8 mouse cellular contexts compared by ENCODE assay signal in the genomic region with DNA sequence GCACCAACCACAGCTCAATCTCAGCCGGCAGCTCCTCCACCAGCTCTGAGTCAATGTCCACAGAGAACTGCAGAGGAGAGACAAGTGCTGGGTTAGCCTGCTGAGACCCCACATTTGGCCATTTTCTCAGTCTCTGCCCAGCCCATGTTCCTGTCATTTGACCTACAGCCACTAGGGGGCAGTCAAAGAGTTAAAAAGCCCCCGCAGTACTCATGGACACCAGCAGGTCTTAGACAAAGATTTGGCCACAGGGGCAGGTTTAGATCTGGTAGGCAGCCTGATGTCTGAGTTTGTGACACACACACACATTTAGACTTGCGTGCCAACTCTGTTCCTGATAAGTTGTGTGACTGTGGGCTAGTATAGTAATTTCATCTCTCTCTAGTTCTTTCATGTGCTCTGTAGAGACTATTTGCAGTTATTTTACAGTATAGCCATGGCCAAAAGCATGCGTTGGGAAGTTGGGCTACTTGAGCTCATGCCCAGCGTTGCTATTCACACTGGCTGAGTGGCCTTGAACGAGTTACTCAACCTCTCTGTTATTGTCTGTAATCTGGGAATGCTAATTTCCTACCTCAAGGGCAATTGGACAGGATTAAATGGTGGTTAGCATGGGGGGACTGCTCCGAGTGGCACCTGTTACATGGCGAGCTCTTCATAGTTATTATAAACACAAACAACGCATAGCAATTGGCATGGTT. TPM values are rescaled to one million over a fixed set of nuclear protein-coding genes. Genes with fewer than 3 reads are reported as not detected.
DNase-seq lines count a peak whose midpoint lies in the region; ATAC-seq and TF ChIP-seq lines count a peak whose summit lies in the region.

No protein-coding gene starts in this region.

- no peak overlapping the region for H3K4me3 ChIP-seq in kidney, embryonic 15.5 days (replicated peaks)
- H3K4me3 ChIP-seq in MEL (ENCODE audit: control insufficient read depth in 1 of 2, insufficient read depth in 1 of 2, low read depth in 2 of 2, low read length in 2 of 2) = no peak overlapping the region
- no peak overlapping the region for H3K4me3 ChIP-seq in cerebellum, adult 2 months (replicated peaks; ENCODE audit: insufficient read depth, low read depth, low read length)
- H3K4me3 ChIP-seq in forebrain, postnatal 0 days (ENCODE audit: low read depth, low read length) = no peak overlapping the region
- H3K4me3 ChIP-seq in thymus, adult 2 months (ENCODE audit: control insufficient read depth, insufficient read depth, low read length) = no peak overlapping the region

- no peak overlapping the region for H3K27ac ChIP-seq in kidney, embryonic 15.5 days
- no peak overlapping the region for H3K27ac ChIP-seq in MEL (ENCODE audit: control insufficient read depth, low read depth, low read length)
- no peak overlapping the region for H3K27ac ChIP-seq in cerebellum, adult 2 months (ENCODE audit: insufficient read depth, low read length)
- no peak overlapping the region for H3K27ac ChIP-seq in forebrain, postnatal 0 days (ENCODE audit: low read depth, low read length)
- no peak overlapping the region for H3K27ac ChIP-seq in thymus, adult 2 months (ENCODE audit: control insufficient read depth, insufficient read depth, low read length)

- no peak for TF ChIP-seq EP300 in MEL (IDR thresholded peaks at IDR 0.05; ENCODE audit: low read depth in 1 of 2, low read length in 2 of 2)

- peak; percentile 62 for DNase-seq in kidney, adult 18-20 months
- DNase-seq in MEL (ENCODE audit: low read depth, low spot score) = peak; percentile 82
- DNase-seq in cerebellum, adult 2 months = peak; percentile 67 to 71
- peak; percentile 76 for DNase-seq in forebrain, postnatal 0 days
- DNase-seq in kidney, postnatal 25 days = peak; percentile 55 to 65
- DNase-seq in thymus, adult 2 months = peak; percentile 56

- peaks cover 27% of the 10 kb centered on the region; the same call in 1 of the 2 replicates for H3K36me3 ChIP-seq in kidney, embryonic 15.5 days
- H3K36me3 ChIP-seq in MEL (ENCODE audit: control insufficient read depth in 1 of 2, insufficient read depth in 2 of 2, low read length in 2 of 2) = no peaks in the 10 kb centered on the region
- peaks cover 11% of the 10 kb centered on the region; the same call in 1 of the 2 replicates for H3K36me3 ChIP-seq in forebrain, postnatal 0 days (ENCODE audit: insufficient read depth)
- H3K36me3 ChIP-seq in thymus, adult 2 months (ENCODE audit: control insufficient read depth, insufficient read depth, low read length) = no peaks in the 10 kb centered on the region

- no peak overlapping the region for H3K9ac ChIP-seq in kidney, embryonic 15.5 days
- no peak overlapping the region for H3K9ac ChIP-seq in MEL (ENCODE audit: control insufficient read depth, low read depth, low read length, poor library complexity, severe bottlenecking)
- H3K9ac ChIP-seq in forebrain, postnatal 0 days = no peak overlapping the region

- WGBS in kidney, embryonic 15.5 days = 61% methylated on average over 9 of the region's 9 CpGs
- 50% methylated on average over 9 of the region's 9 CpGs for WGBS in cerebellum, adult 2 months
- 49% methylated on average over 9 of the region's 9 CpGs for WGBS in forebrain, postnatal 0 days
- WGBS in thymus, adult 2 months = 59% methylated on average over 9 of the region's 9 CpGs

- H3K79me2 ChIP-seq in MEL (ENCODE audit: control insufficient read depth, insufficient read depth, low read length, poor library complexity) = no peaks in the 10 kb centered on the region

- H3K9me3 ChIP-seq in kidney, embryonic 15.5 days (replicated peaks) = no peaks in the 10 kb centered on the region
- H3K9me3 ChIP-seq in MEL (replicated peaks; ENCODE audit: insufficient read depth, low read length) = no peaks in the 10 kb centered on the region
- H3K9me3 ChIP-seq in forebrain, postnatal 0 days (ENCODE audit: low read length) = no peaks in the 10 kb centered on the region

- peaks cover 13% of the 10 kb centered on the region for H3K4me1 ChIP-seq in kidney, embryonic 15.5 days
- H3K4me1 ChIP-seq in MEL (ENCODE audit: control insufficient read depth in 1 of 2, insufficient read depth in 2 of 2, low read length in 2 of 2) = no peaks in the 10 kb centered on the region
- no peaks in the 10 kb centered on the region for H3K4me1 ChIP-seq in cerebellum, adult 2 months (ENCODE audit: control insufficient read depth, insufficient read depth, low read length)
- H3K4me1 ChIP-seq in forebrain, postnatal 0 days (ENCODE audit: insufficient read depth) = no peaks in the 10 kb centered on the region
- H3K4me1 ChIP-seq in thymus, adult 2 months (replicated peaks; ENCODE audit: control insufficient read depth, insufficient read depth, low read length) = no peaks in the 10 kb centered on the region; the same call in 1 of the 2 replicates

- H3K27me3 ChIP-seq in kidney, embryonic 15.5 days = no peaks in the 10 kb centered on the region
- H3K27me3 ChIP-seq in MEL (ENCODE audit: control insufficient read depth in 1 of 2, insufficient read depth in 2 of 2, low read length in 2 of 2) = peaks cover 21 to 33% of the 10 kb centered on the region in 2 experiments
- H3K27me3 ChIP-seq in cerebellum, adult 2 months (ENCODE audit: control insufficient read depth, insufficient read depth, low read length) = no peaks in the 10 kb centered on the region
- no peaks in the 10 kb centered on the region for H3K27me3 ChIP-seq in forebrain, postnatal 0 days (ENCODE audit: insufficient read depth, low read length)
- no peaks in the 10 kb centered on the region for H3K27me3 ChIP-seq in thymus, adult 2 months (ENCODE audit: control insufficient read depth, insufficient read depth, low read length)

- TF ChIP-seq RAD21 in MEL (IDR thresholded peaks at IDR 0.05; ENCODE audit: low read depth, low read length) = peak; percentile 78

- TF ChIP-seq CTCF in MEL (IDR thresholded peaks at IDR 0.05 in 2 of 3, conservative IDR thresholded peaks at IDR 0.05 in 1 of 3; ENCODE audit: control insufficient read depth in 1 of 3, insufficient read depth in 1 of 3, low read depth in 2 of 3, low read length in 3 of 3, poor library complexity in 1 of 3, severe bottlenecking in 1 of 3) = peak; percentile 83 to 95 (median 88)
- TF ChIP-seq CTCF in cerebellum, adult 2 months (IDR thresholded peaks at IDR 0.05; ENCODE audit: borderline replicate concordance, insufficient read depth, low read depth, low read length) = peak; percentile 87
- peak; percentile 95 for TF ChIP-seq CTCF in forebrain, postnatal 0 days (IDR thresholded peaks at IDR 0.05; ENCODE audit: low read depth)
- peak; percentile 30; the same call in 1 of the 2 replicates for TF ChIP-seq CTCF in thymus, adult 2 months (IDR thresholded peaks at IDR 0.05; ENCODE audit: borderline replicate concordance, control insufficient read depth, extremely low read depth, insufficient read depth, low read length, poor library complexity)

- no peak overlapping the region for H3K4me2 ChIP-seq in kidney, embryonic 15.5 days
- H3K4me2 ChIP-seq in forebrain, postnatal 0 days (ENCODE audit: low read depth) = no peak overlapping the region

- no peak for ATAC-seq in kidney, embryonic 15.5 days (replicated peaks; ENCODE audit: low FRiP score)
- ATAC-seq in forebrain, postnatal 0 days = peak; percentile 71
- ATAC-seq in megakaryocyte progenitor cell, adult 5-6 weeks (replicated peaks; ENCODE audit: poor library complexity) = peak; percentile 92

- no peak for TF ChIP-seq POLR2A in MEL (IDR thresholded peaks at IDR 0.05; ENCODE audit: control insufficient read depth in 1 of 2, insufficient read depth in 1 of 2, low read depth in 1 of 2, low read length in 2 of 2, poor library complexity in 1 of 2)
- TF ChIP-seq POLR2A in cerebellum, adult 2 months (IDR thresholded peaks at IDR 0.05; ENCODE audit: borderline replicate concordance, insufficient read depth, low read length) = no peak
- TF ChIP-seq POLR2A in thymus, adult 2 months (IDR thresholded peaks at IDR 0.05; ENCODE audit: control insufficient read depth, extremely low read depth, insufficient read depth, low read length, poor library complexity) = no peak

RNA-seq across cellular contexts. Expression of gene Pdk2, which starts 6.0 kb away (rescaled TPM):
- 49.4 and 56.2 TPM in 2 replicates for polyA plus RNA-seq in kidney, embryonic 15.5 days (2015; fragmentation: Nextera tagmentation; extraction: Ambion mirVana)
- total RNA-seq in MEL (2012; rRNA removed) = 0.56 and 0.81 TPM in 2 replicates
- 1 to 10 TPM in 1 of 2 experiments, not detected in 1; 8.0 TPM for polyA plus RNA-seq in MEL (2012; ENCODE audit: insufficient read depth in 1 of 2, insufficient read length in 2 of 2, low read depth in 1 of 2, low replicate concordance in 2 of 2, missing spikeins in 1 of 2)
- 219 and 247 TPM in 2 replicates for polyA plus RNA-seq in cerebellum, adult 2 months (2012; rRNA removed)
- 6.9 and 10.2 TPM in 2 replicates for total RNA-seq in forebrain, postnatal 0 days (2014; rRNA removed)
- polyA plus RNA-seq in forebrain, postnatal 0 days (2015; fragmentation: Nextera tagmentation; extraction: Ambion mirVana) = 31.9 and 38.1 TPM in 2 replicates
- total RNA-seq in megakaryocyte progenitor cell, adult 5-6 weeks (2015) = 4.2 and 4.8 TPM in 2 replicates
- total RNA-seq in megakaryocyte progenitor cell, adult 5-6 weeks (2017) = 0.71 and 1.4 TPM in 2 replicates
- polyA plus RNA-seq in thymus, adult 2 months (2012; rRNA removed) = 47.7 and 55.0 TPM in 2 replicates

RNA-seq across cellular contexts. Expression of gene Itga3, which starts 29.5 kb away (rescaled TPM):
- polyA plus RNA-seq in kidney, embryonic 15.5 days (2015; fragmentation: Nextera tagmentation; extraction: Ambion mirVana) = 21.0 and 22.9 TPM in 2 replicates
- total RNA-seq in MEL (2012; rRNA removed) = not detected in 2 replicates
- polyA plus RNA-seq in MEL (2012; ENCODE audit: insufficient read depth in 1 of 2, insufficient read length in 2 of 2, low read depth in 1 of 2, low replicate concordance in 2 of 2, missing spikeins in 1 of 2) = not detected
- 49.4 and 55.5 TPM in 2 replicates for polyA plus RNA-seq in cerebellum, adult 2 months (2012; rRNA removed)
- total RNA-seq in forebrain, postnatal 0 days (2014; rRNA removed) = 12.3 and 23.5 TPM in 2 replicates
- 5.2 and 7.4 TPM in 2 replicates for polyA plus RNA-seq in forebrain, postnatal 0 days (2015; fragmentation: Nextera tagmentation; extraction: Ambion mirVana)
- 1.1 TPM in 1 of 2 replicates, not detected in the other for total RNA-seq in megakaryocyte progenitor cell, adult 5-6 weeks (2015)
- total RNA-seq in megakaryocyte progenitor cell, adult 5-6 weeks (2017) = 0.03 TPM in 1 of 2 replicates, not detected in the other
- 17.0 and 17.1 TPM in 2 replicates for polyA plus RNA-seq in thymus, adult 2 months (2012; rRNA removed)

RNA-seq across cellular contexts. Expression of gene Samd14, which starts 37.5 kb away (rescaled TPM):
- polyA plus RNA-seq in kidney, embryonic 15.5 days (2015; fragmentation: Nextera tagmentation; extraction: Ambion mirVana) = 16.9 and 21.2 TPM in 2 replicates
- 35.8 and 57.6 TPM in 2 replicates for total RNA-seq in MEL (2012; rRNA removed)
- polyA plus RNA-seq in MEL (2012; ENCODE audit: insufficient read depth in 1 of 2, insufficient read length in 2 of 2, low read depth in 1 of 2, low replicate concordance in 2 of 2, missing spikeins in 1 of 2) = 1,000 to 10,000 TPM in 1 of 2 experiments, 100 to 1,000 TPM in 1; 101 to 1,219 TPM
- 80.7 and 89.4 TPM in 2 replicates for polyA plus RNA-seq in cerebellum, adult 2 months (2012; rRNA removed)
- 145 and 150 TPM in 2 replicates for total RNA-seq in forebrain, postnatal 0 days (2014; rRNA removed)
- polyA plus RNA-seq in forebrain, postnatal 0 days (2015; fragmentation: Nextera tagmentation; extraction: Ambion mirVana) = 113 and 130 TPM in 2 replicates
- 2.3 and 6.1 TPM in 2 replicates for total RNA-seq in megakaryocyte progenitor cell, adult 5-6 weeks (2015)
- total RNA-seq in megakaryocyte progenitor cell, adult 5-6 weeks (2017) = 0.92 and 2.6 TPM in 2 replicates
- 9.3 and 10.1 TPM in 2 replicates for polyA plus RNA-seq in thymus, adult 2 months (2012; rRNA removed)

RNA-seq across cellular contexts. Expression of gene Ppp1r9b, which starts 56.3 kb away (rescaled TPM):
- 10.0 and 10.6 TPM in 2 replicates for polyA plus RNA-seq in kidney, embryonic 15.5 days (2015; fragmentation: Nextera tagmentation; extraction: Ambion mirVana)
- total RNA-seq in MEL (2012; rRNA removed) = 113 and 150 TPM in 2 replicates
- polyA plus RNA-seq in MEL (2012; ENCODE audit: insufficient read depth in 1 of 2, insufficient read length in 2 of 2, low read depth in 1 of 2, low replicate concordance in 2 of 2, missing spikeins in 1 of 2) = 100 to 1,000 TPM in 1 of 2 experiments, 10 to 100 TPM in 1; 47.0 to 169 TPM
- polyA plus RNA-seq in cerebellum, adult 2 months (2012; rRNA removed) = 149 and 153 TPM in 2 replicates
- total RNA-seq in forebrain, postnatal 0 days (2014; rRNA removed) = 184 and 202 TPM in 2 replicates
- 22.3 and 24.9 TPM in 2 replicates for polyA plus RNA-seq in forebrain, postnatal 0 days (2015; fragmentation: Nextera tagmentation; extraction: Ambion mirVana)
- 43.9 and 46.6 TPM in 2 replicates for total RNA-seq in megakaryocyte progenitor cell, adult 5-6 weeks (2015)
- total RNA-seq in megakaryocyte progenitor cell, adult 5-6 weeks (2017) = 81.9 and 107 TPM in 2 replicates
- 112 and 127 TPM in 2 replicates for polyA plus RNA-seq in thymus, adult 2 months (2012; rRNA removed)

Comparison
In these comparisons a context has a peak if more than half of its experiments do, and no peak if none do; other contexts are left out.
1. CTCF ChIP-seq: peak in every context shown above with its lines; median percentile 95 in forebrain, postnatal 0 days; 88 in MEL; 87 in cerebellum, adult 2 months; 30 in thymus, adult 2 months.